In the genomic region with DNA sequence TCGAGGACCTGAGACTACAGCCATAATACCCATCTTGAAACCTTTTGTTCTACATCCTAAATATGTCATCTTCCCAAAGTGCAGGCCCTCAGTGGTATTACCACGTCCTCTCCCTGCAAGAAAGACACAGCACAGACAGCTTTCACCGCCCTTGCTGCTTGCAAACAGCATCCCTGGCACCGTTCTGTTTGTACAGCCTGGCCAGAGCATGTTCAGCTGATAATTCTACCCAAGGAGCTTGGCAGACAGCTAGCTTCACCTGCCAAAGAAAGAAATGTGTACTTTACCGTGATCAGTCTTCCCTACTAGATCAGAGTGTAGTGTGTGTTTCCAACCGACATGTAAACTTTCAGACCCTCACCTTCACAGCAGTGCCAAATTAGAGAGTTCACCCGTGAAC, we compare ENCODE assay signal across 16 mouse cellular contexts. TPM values are rescaled to one million over a fixed set of nuclear protein-coding genes. Genes with fewer than 3 reads are reported as not detected.
"Had no signal": no experiment of that assay in that cellular context is flagged by ENCODE, and none has a peak within 500 bp of the region (broad histone marks: within the 10 kb centered on the region; RNA-seq: fewer than 3 reads in every experiment).

No protein-coding gene starts in this region.

- H3K4me3 ChIP-seq: kidney, embryonic 15.5 days; limb, embryonic 13.5 days; megakaryocyte, embryonic 14.5 days; midbrain, embryonic 15.5 days; neural tube, embryonic 13.5 days had no signal

- ATAC-seq: midbrain, embryonic 15.5 days had no signal

- H3K27ac ChIP-seq: kidney, embryonic 15.5 days; limb, embryonic 13.5 days; macrophage; midbrain, embryonic 15.5 days; neural tube, embryonic 13.5 days had no signal

- DNase-seq: kidney, postnatal 14 days; layer of hippocampus, adult 9-11 months; layer of hippocampus, postnatal 36 days; lung, embryonic 14.5 days; lung, postnatal 14 days; right cerebral cortex, adult 18-20 months; right cerebral cortex, postnatal 25 days; thymus, postnatal 36 days had no signal

- H3K4me1 ChIP-seq: limb, embryonic 13.5 days; megakaryocyte, embryonic 14.5 days; midbrain, embryonic 15.5 days; neural tube, embryonic 13.5 days had no signal

- H3K27me3 ChIP-seq: limb, embryonic 13.5 days; midbrain, embryonic 15.5 days; neural tube, embryonic 13.5 days had no signal

RNA-seq across cellular contexts. Expression of a gene that starts 45.2 kb away (rescaled TPM):
- polyA plus RNA-seq: liver, embryonic 11.5 days; thymus, postnatal 0 days had no signal
